Mouse (Mus musculus): ENCODE measurements around the gene Nfxl1. TPM values are rescaled to one million over a fixed set of nuclear protein-coding genes. Genes with fewer than 3 reads are reported as not detected.

Gene Nfxl1
- polyA plus RNA-seq, 1 experiment, result 6.9 TPM

- Histone ChIP-seq H3K36me3 (ENCODE audit: control insufficient read depth, insufficient read depth) (no peaks in the 10 kb centered on the region), H3K27me3 (ENCODE audit: control insufficient read depth, insufficient read depth, insufficient read length) (no peaks in the 10 kb centered on the region), H3K4me3 (no peak overlapping the region), H3K79me2 (ENCODE audit: control insufficient read depth, insufficient read depth) (no peaks in the 10 kb centered on the region), H3ac (ENCODE audit: control insufficient read depth, insufficient read length) (no peak overlapping the region), H3K4me2 (ENCODE audit: low read depth) (no peak overlapping the region)
- TF ChIP-seq POLR2A (IDR thresholded peaks at IDR 0.05; ENCODE audit: insufficient read length, low read depth) (no peak), REST (IDR thresholded peaks at IDR 0.05; ENCODE audit: insufficient read depth, insufficient read length) (no peak), MAX (IDR thresholded peaks at IDR 0.05; ENCODE audit: low read depth) (no peak), MYOG (IDR thresholded peaks at IDR 0.05; ENCODE audit: control insufficient read depth in 1 of 3, insufficient read depth in 1 of 3, insufficient read length in 2 of 3, low read depth in 2 of 3) (no peak), POLR2AphosphoS2 (IDR thresholded peaks at IDR 0.05; ENCODE audit: insufficient read length, low read depth) (no peak), CEBPB (IDR thresholded peaks at IDR 0.05; ENCODE audit: insufficient read depth, poor library complexity, severe bottlenecking) (no peak), MYOD1 (IDR thresholded peaks at IDR 0.05; ENCODE audit: control insufficient read depth in 1 of 3, insufficient read length in 2 of 3, low read depth in 2 of 3) (no peak), E2F4 (IDR thresholded peaks at IDR 0.05; ENCODE audit: insufficient read depth) (no peak), USF1 (IDR thresholded peaks at IDR 0.05; ENCODE audit: low read depth) (no peak), TCF12 (IDR thresholded peaks at IDR 0.05; ENCODE audit: insufficient read depth, poor library complexity, severe bottlenecking) (no peak), TCF3 (IDR thresholded peaks at IDR 0.05; ENCODE audit: insufficient read length, low read depth) (no peak), SRF (IDR thresholded peaks at IDR 0.05; ENCODE audit: control insufficient read depth, insufficient read length, low read depth) (no peak)
Observed at GRCm38 (mm10) chr5:72496756-72497155, 62.7 kb downstream of the Nfxl1 start.

GRCm38 (mm10) chr5:72493906-72494305, 65.6 kb downstream of the Nfxl1 start:
- Histone ChIP-seq H3K36me3 (ENCODE audit: control insufficient read depth, insufficient read depth) (no peaks in the 10 kb centered on the region), H3K27me3 (ENCODE audit: control insufficient read depth, insufficient read depth, insufficient read length) (no peaks in the 10 kb centered on the region), H3ac (ENCODE audit: control insufficient read depth, insufficient read length) (no peak overlapping the region), H3K4me2 (ENCODE audit: low read depth) (peak overlapping the region; percentile 42), H3K4me3 (no peak overlapping the region), H3K79me2 (ENCODE audit: control insufficient read depth, insufficient read depth) (no peaks in the 10 kb centered on the region)
- TF ChIP-seq SRF (IDR thresholded peaks at IDR 0.05; ENCODE audit: control insufficient read depth, insufficient read length, low read depth) (no peak), MYOD1 (IDR thresholded peaks at IDR 0.05; ENCODE audit: control insufficient read depth in 1 of 3, insufficient read length in 2 of 3, low read depth in 2 of 3) (peak in 1 of 3 experiments; percentile 16), TCF3 (IDR thresholded peaks at IDR 0.05; ENCODE audit: insufficient read length, low read depth) (no peak), USF1 (IDR thresholded peaks at IDR 0.05; ENCODE audit: low read depth) (no peak), MYOG (IDR thresholded peaks at IDR 0.05; ENCODE audit: control insufficient read depth in 1 of 3, insufficient read depth in 1 of 3, insufficient read length in 2 of 3, low read depth in 2 of 3) (peak in 1 of 3 experiments; percentile 24)

- no peak overlapping the region for H3ac ChIP-seq (ENCODE audit: control insufficient read depth, insufficient read length)
- no peak overlapping the region for H3K4me2 ChIP-seq (ENCODE audit: low read depth)
- H3K36me3 ChIP-seq (ENCODE audit: control insufficient read depth, insufficient read depth), result no peaks in the 10 kb centered on the region
- TF ChIP-seq REST (IDR thresholded peaks at IDR 0.05; ENCODE audit: insufficient read depth, insufficient read length) (no peak), SRF (IDR thresholded peaks at IDR 0.05; ENCODE audit: control insufficient read depth, insufficient read length, low read depth) (no peak), MAX (IDR thresholded peaks at IDR 0.05; ENCODE audit: low read depth) (no peak), TCF3 (IDR thresholded peaks at IDR 0.05; ENCODE audit: insufficient read length, low read depth) (no peak), POLR2AphosphoS2 (IDR thresholded peaks at IDR 0.05; ENCODE audit: insufficient read length, low read depth) (no peak)
- no peaks in the 10 kb centered on the region for H3K79me2 ChIP-seq (ENCODE audit: control insufficient read depth, insufficient read depth)
- H3K4me3 ChIP-seq, result no peak overlapping the region
- H3K27me3 ChIP-seq (ENCODE audit: control insufficient read depth, insufficient read depth, insufficient read length), result no peaks in the 10 kb centered on the region
Observed at GRCm38 (mm10) chr5:72491232-72491631, 68.3 kb downstream of the Nfxl1 start.

- no peaks in the 10 kb centered on the region for H3K27me3 ChIP-seq (ENCODE audit: control insufficient read depth, insufficient read depth, insufficient read length)
- H3K4me3 ChIP-seq, result no peak overlapping the region
- H3ac ChIP-seq (ENCODE audit: control insufficient read depth, insufficient read length), result no peak overlapping the region
- no peaks in the 10 kb centered on the region for H3K79me2 ChIP-seq (ENCODE audit: control insufficient read depth, insufficient read depth)
- TF ChIP-seq SRF (IDR thresholded peaks at IDR 0.05; ENCODE audit: control insufficient read depth, insufficient read length, low read depth) (no peak), TCF12 (IDR thresholded peaks at IDR 0.05; ENCODE audit: insufficient read depth, poor library complexity, severe bottlenecking) (no peak), REST (IDR thresholded peaks at IDR 0.05; ENCODE audit: insufficient read depth, insufficient read length) (no peak), MYOG (IDR thresholded peaks at IDR 0.05; ENCODE audit: control insufficient read depth in 1 of 3, insufficient read depth in 1 of 3, insufficient read length in 2 of 3, low read depth in 2 of 3) (no peak), POLR2AphosphoS2 (IDR thresholded peaks at IDR 0.05; ENCODE audit: insufficient read length, low read depth) (no peak), E2F4 (IDR thresholded peaks at IDR 0.05; ENCODE audit: insufficient read depth) (no peak), POLR2A (IDR thresholded peaks at IDR 0.05; ENCODE audit: insufficient read length, low read depth) (no peak), MYOD1 (IDR thresholded peaks at IDR 0.05; ENCODE audit: control insufficient read depth in 1 of 3, insufficient read length in 2 of 3, low read depth in 2 of 3) (no peak), MAX (IDR thresholded peaks at IDR 0.05; ENCODE audit: low read depth) (no peak), CEBPB (IDR thresholded peaks at IDR 0.05; ENCODE audit: insufficient read depth, poor library complexity, severe bottlenecking) (no peak), TCF3 (IDR thresholded peaks at IDR 0.05; ENCODE audit: insufficient read length, low read depth) (no peak), USF1 (IDR thresholded peaks at IDR 0.05; ENCODE audit: low read depth) (no peak)
- H3K36me3 ChIP-seq (ENCODE audit: control insufficient read depth, insufficient read depth), result no peaks in the 10 kb centered on the region
- H3K4me2 ChIP-seq (ENCODE audit: low read depth), result no peak overlapping the region
Observed at GRCm38 (mm10) chr5:72480456-72480855, 79.0 kb downstream of the Nfxl1 start.

- H3K27me3 ChIP-seq (ENCODE audit: control insufficient read depth, insufficient read depth, insufficient read length), result no peaks in the 10 kb centered on the region
- no peak overlapping the region for H3K4me2 ChIP-seq (ENCODE audit: low read depth)
- no peaks in the 10 kb centered on the region for H3K36me3 ChIP-seq (ENCODE audit: control insufficient read depth, insufficient read depth)
- no peak overlapping the region for H3ac ChIP-seq (ENCODE audit: control insufficient read depth, insufficient read length)
- no peak overlapping the region for H3K4me3 ChIP-seq
- TF ChIP-seq SRF (IDR thresholded peaks at IDR 0.05; ENCODE audit: control insufficient read depth, insufficient read length, low read depth) (no peak), TCF3 (IDR thresholded peaks at IDR 0.05; ENCODE audit: insufficient read length, low read depth) (no peak), POLR2AphosphoS2 (IDR thresholded peaks at IDR 0.05; ENCODE audit: insufficient read length, low read depth) (no peak), MAX (IDR thresholded peaks at IDR 0.05; ENCODE audit: low read depth) (no peak), REST (IDR thresholded peaks at IDR 0.05; ENCODE audit: insufficient read depth, insufficient read length) (no peak), TCF12 (IDR thresholded peaks at IDR 0.05; ENCODE audit: insufficient read depth, poor library complexity, severe bottlenecking) (no peak), CEBPB (IDR thresholded peaks at IDR 0.05; ENCODE audit: insufficient read depth, poor library complexity, severe bottlenecking) (no peak)
- no peaks in the 10 kb centered on the region for H3K79me2 ChIP-seq (ENCODE audit: control insufficient read depth, insufficient read depth)
Observed at GRCm38 (mm10) chr5:72472317-72473009, 87.0 kb downstream of the Nfxl1 start.

Data from myocyte (in vitro differentiated cells).